Mouse (Mus musculus): ENCODE results near the gene Rcbtb2.

DNA sequence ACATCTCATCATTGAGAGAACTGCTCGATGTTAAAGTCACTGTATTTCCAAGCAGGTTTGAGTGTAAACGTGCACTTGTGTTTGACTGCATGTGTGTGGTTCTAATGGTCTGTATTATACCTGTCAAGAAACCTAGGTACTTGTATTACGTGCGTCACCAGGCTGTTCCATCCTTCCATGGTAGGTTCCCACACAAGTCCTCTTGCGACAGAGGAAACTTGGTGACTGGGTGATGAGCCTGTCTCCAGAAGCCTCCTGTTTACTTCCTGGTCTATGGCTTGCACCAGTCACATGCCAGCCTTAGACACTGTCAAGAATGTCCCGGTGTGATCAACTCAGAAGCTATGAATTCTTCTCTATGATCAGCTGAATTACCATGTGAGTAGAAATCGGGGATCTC, 15.6 kb downstream of the Rcbtb2 start:
- no peak for TF ChIP-seq TCF12 (IDR thresholded peaks at IDR 0.05; ENCODE audit: insufficient read depth, poor library complexity, severe bottlenecking)
- no peak for TF ChIP-seq POLR2A (IDR thresholded peaks at IDR 0.05; ENCODE audit: insufficient read length, low read depth)
- TF ChIP-seq E2F4 (IDR thresholded peaks at IDR 0.05; ENCODE audit: insufficient read depth) = no peak
- TF ChIP-seq CEBPB (IDR thresholded peaks at IDR 0.05; ENCODE audit: insufficient read depth, poor library complexity, severe bottlenecking) = no peak
- TF ChIP-seq MYOD1 (IDR thresholded peaks at IDR 0.05; ENCODE audit: control insufficient read depth in 1 of 3, insufficient read length in 2 of 3, low read depth in 2 of 3) = no peak
- TF ChIP-seq SRF (IDR thresholded peaks at IDR 0.05; ENCODE audit: control insufficient read depth, insufficient read length, low read depth) = no peak
- TF ChIP-seq MAX (IDR thresholded peaks at IDR 0.05; ENCODE audit: low read depth) = no peak

Data from myocyte (in vitro differentiated cells).